Mouse (Mus musculus) hindbrain, embryonic 13.5 days (tissue): ENCODE data around the gene Ube2u. TPM values are rescaled to one million over a fixed set of nuclear protein-coding genes. Genes with fewer than 3 reads are reported as not detected.
A peak's percentile ranks its signal among the peaks of the same experiment; 100 is the strongest.

Experiments
- ATAC-seq: fragments of 200-750 bp; cut with Nextera tagmentation; 2 replicates; pipeline ENCODE4 v1.8.0; 2017; ENCODE audit warnings: moderate TSS enrichment; ENCODE audit not compliant: low FRiP score
- H3K27ac ChIP-seq: fragments of 300-500 bp; sonication (generic); 2 replicates; pipeline ENCODE4 v1.5.1; 2015; ENCODE audit warnings: inconsistent platforms, mild to moderate bottlenecking, moderate library complexity
- H3K27me3 ChIP-seq: fragments of 300-500 bp; sonication (generic); 2 replicates; pipeline ENCODE4 v1.6.1; 2015; ENCODE audit warnings: mild to moderate bottlenecking, inconsistent platforms
- H3K36me3 ChIP-seq: fragments of 300-500 bp; sonication (generic); 2 replicates; pipeline ENCODE4 v1.6.1; 2015; ENCODE audit warnings: mild to moderate bottlenecking, inconsistent platforms
- H3K4me1 ChIP-seq: fragments of 300-500 bp; sonication (generic); replicated peaks from 2 replicates; pipeline ENCODE4 v1.6.1; 2015; ENCODE audit warnings: inconsistent platforms
- H3K4me2 ChIP-seq: fragments of 300-500 bp; sonication (generic); 2 replicates; pipeline ENCODE4 v1.6.1; 2015; ENCODE audit warnings: inconsistent platforms, mild to moderate bottlenecking, moderate library complexity
- H3K4me3 ChIP-seq: fragments of 300-500 bp; sonication (generic); 2 replicates; pipeline ENCODE4 v1.5.1; 2015; ENCODE audit warnings: mild to moderate bottlenecking, inconsistent platforms
- H3K9ac ChIP-seq: fragments of 300-500 bp; sonication (generic); 2 replicates; pipeline ENCODE4 v1.6.1; 2015; ENCODE audit warnings: mild to moderate bottlenecking, inconsistent platforms
- H3K9me3 ChIP-seq: fragments of 300-500 bp; sonication (generic); 2 replicates; pipeline ENCODE4 v1.6.1; 2016; ENCODE audit warnings: inconsistent platforms
- WGBS: fragments of 180-500 bp; shearing (Covaris S2); methylation state at CpG from one replicate; pipeline ENCODE4 v1.1.7; 2015; 5-methylcytosine and 5-hydroxymethylcytosine counted together
- polyA plus RNA-seq: library from polyadenylated mRNA; unstranded; fragments of >200 nt; fragmentation: Nextera tagmentation; extraction: Ambion mirVana; gene quantifications from 2 replicates; pipeline ENCODE4 v1.2.1, GENCODE M21; 2015

Gene Ube2u
- polyA plus RNA-seq, 1 experiment from 2014 or later: 0.99 TPM

DNA sequence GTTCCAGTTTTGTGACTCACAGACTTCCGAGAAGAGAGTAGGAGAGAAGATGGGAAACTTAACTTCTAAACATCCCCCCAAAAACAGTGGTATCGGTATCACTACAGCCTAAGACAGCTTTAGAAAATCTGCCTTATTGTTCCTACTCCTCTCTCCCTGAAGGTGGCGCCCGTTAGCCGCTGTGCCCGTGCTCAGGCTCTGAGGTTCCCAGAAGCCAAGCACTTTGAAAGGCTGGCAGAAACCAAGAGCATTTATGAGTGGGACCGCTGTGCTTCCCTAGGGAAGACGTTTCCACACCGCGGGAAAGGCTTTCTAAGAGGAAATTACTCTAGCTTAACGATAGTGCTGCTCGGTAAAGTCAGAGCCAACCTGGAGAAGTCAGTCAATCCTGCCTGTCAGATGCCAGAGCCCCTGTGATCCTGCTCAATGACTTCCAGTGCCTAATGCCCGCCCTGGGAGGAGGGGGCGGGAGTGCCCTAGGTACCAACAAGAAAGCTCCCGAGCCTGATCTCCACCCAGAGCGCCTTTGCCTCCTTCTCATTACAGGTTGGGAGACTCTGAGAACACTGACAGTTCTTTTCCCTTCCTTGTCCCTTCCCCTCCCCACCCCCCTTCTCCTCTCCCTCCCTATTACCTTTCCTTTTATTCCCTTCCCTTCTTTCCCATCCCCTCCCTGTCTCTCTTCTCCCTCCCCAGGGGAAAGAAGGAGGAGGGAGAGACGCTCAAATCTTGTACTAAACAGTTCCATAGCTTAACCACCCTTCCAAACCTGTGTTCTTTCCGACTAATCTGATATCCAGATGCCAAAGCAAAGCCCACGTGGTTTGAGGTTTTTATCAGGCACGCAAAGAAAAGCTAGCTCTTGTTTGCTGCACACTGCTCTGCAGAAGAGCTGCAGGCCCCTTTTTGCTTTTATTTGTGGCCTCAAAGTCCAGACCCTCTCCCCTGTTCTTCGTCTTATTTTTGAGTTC, 109.9 kb downstream of the Ube2u start:
- H3K4me1 ChIP-seq: peaks cover 10% of the 10 kb centered on the region
- peak overlapping the region; percentile 69; the same call in 1 of the 2 replicates for H3K9ac ChIP-seq
- peak overlapping the region; percentile 74 for H3K4me2 ChIP-seq
- H3K27ac ChIP-seq: peak overlapping the region; percentile 69
- H3K27me3 ChIP-seq: peaks cover 7% of the 10 kb centered on the region; the same call in 1 of the 2 replicates
- peak overlapping the region; percentile 38 for H3K4me3 ChIP-seq
- H3K9me3 ChIP-seq: no peaks in the 10 kb centered on the region
- no peaks in the 10 kb centered on the region for H3K36me3 ChIP-seq
- 4% methylated on average over 21 of the region's 21 CpGs for WGBS
- ATAC-seq: peak; percentile 92

- no peak for ATAC-seq
- 92% methylated on average over 4 of the region's 4 CpGs for WGBS
- H3K4me3 ChIP-seq: no peak overlapping the region
Observed at GRCm38 (mm10) chr4:100595771-100596170, 117.1 kb downstream of the Ube2u start.

DNA sequence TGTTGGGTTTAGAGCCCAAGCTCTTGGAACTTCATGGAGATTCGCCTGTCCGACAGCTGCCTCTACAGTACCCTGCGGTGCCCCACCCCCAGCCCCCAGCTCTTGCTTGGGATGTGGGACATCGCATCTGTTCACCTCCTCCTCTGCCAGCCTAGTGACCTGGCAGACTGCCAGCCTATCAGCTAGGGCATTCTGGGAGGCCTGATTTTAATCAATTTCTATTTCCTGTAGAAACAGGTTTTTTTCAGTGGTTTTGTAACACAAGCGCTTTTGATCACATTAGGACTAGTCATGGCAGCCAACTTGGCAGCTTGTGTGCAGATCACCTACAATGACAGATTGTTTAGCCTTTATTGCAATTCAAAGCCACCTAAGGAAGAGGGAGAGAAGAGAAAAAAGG, 118.0 kb downstream of the Ube2u start:
- no peaks in the 10 kb centered on the region for H3K9me3 ChIP-seq
- H3K27me3 ChIP-seq: no peaks in the 10 kb centered on the region
- H3K9ac ChIP-seq: no peak overlapping the region
- H3K4me1 ChIP-seq: peaks cover 11% of the 10 kb centered on the region
- H3K4me3 ChIP-seq: no peak overlapping the region
- H3K27ac ChIP-seq: peak overlapping the region; percentile 60
- peak; percentile 87 for ATAC-seq
- H3K4me2 ChIP-seq: no peak overlapping the region
- H3K36me3 ChIP-seq: no peaks in the 10 kb centered on the region
- 54% methylated on average over 5 of the region's 5 CpGs for WGBS

More at GRCm38 (mm10) chr4:100595771-100596170, 117.1 kb downstream of the Ube2u start:
- H3K4me1 ChIP-seq: peaks cover 11% of the 10 kb centered on the region
- H3K27me3 ChIP-seq: no peaks in the 10 kb centered on the region
- H3K9me3 ChIP-seq: no peaks in the 10 kb centered on the region
- H3K9ac ChIP-seq: no peak overlapping the region
- H3K36me3 ChIP-seq: no peaks in the 10 kb centered on the region
- H3K4me2 ChIP-seq: no peak overlapping the region
- H3K27ac ChIP-seq: no peak overlapping the region

GRCm38 (mm10) chr4:100597049-100597448, 118.4 kb downstream of the Ube2u start:
- Histone ChIP-seq H3K4me1 (peaks cover 11% of the 10 kb centered on the region), H3K4me3 (no peak overlapping the region), H3K4me2 (no peak overlapping the region), H3K27ac (peak overlapping the region; percentile 60), H3K36me3 (no peaks in the 10 kb centered on the region), H3K27me3 (no peaks in the 10 kb centered on the region), H3K9ac (no peak overlapping the region), H3K9me3 (no peaks in the 10 kb centered on the region)
- 82% methylated on average over 4 of the region's 4 CpGs for whole genome bisulfite sequencing
- no peak for ATAC-seq
